Mouse (Mus musculus) frontal cortex, postnatal 25 days (tissue): ENCODE measurements at regions not wholly inside any gene's neighbourhood (a gene's known extent, or its start where the extent isn't known, plus 50 kb on each side); places are given as distances from the start of the nearest gene placed in this dataset.

ENCODE experiments used
- DNase-seq, 2 experiments: peaks; one replicate each; pipeline ENCODE4 v3.0.0; 2022; ENCODE audit warnings: low spot score in 2 of 2

GRCm38 (mm10) chr4:75213176-75213476 is 65.0 kb downstream of the Dmac1 start:
- DNase-seq: no peak

GRCm38 (mm10) chr4:75212396-75213175 is 65.5 kb downstream of the Dmac1 start:
- DNase-seq: peak; percentile 3 to 17
